Mouse (Mus musculus) urinary bladder, postnatal 0 days (tissue): ENCODE results near the gene Ift46. TPM values are rescaled to one million over a fixed set of nuclear protein-coding genes. Genes with fewer than 3 reads are reported as not detected.

Source experiments
- polyA plus RNA-seq: library from polyadenylated mRNA; unstranded; fragments of >200 nt; fragmentation: Nextera tagmentation; extraction: Ambion mirVana; gene quantifications from 2 replicates; pipeline ENCODE4 v1.2.1, GENCODE M21; 2015

Ift46 gene
- polyA plus RNA-seq = 52.6 and 52.9 TPM in 2 replicates

DNA sequence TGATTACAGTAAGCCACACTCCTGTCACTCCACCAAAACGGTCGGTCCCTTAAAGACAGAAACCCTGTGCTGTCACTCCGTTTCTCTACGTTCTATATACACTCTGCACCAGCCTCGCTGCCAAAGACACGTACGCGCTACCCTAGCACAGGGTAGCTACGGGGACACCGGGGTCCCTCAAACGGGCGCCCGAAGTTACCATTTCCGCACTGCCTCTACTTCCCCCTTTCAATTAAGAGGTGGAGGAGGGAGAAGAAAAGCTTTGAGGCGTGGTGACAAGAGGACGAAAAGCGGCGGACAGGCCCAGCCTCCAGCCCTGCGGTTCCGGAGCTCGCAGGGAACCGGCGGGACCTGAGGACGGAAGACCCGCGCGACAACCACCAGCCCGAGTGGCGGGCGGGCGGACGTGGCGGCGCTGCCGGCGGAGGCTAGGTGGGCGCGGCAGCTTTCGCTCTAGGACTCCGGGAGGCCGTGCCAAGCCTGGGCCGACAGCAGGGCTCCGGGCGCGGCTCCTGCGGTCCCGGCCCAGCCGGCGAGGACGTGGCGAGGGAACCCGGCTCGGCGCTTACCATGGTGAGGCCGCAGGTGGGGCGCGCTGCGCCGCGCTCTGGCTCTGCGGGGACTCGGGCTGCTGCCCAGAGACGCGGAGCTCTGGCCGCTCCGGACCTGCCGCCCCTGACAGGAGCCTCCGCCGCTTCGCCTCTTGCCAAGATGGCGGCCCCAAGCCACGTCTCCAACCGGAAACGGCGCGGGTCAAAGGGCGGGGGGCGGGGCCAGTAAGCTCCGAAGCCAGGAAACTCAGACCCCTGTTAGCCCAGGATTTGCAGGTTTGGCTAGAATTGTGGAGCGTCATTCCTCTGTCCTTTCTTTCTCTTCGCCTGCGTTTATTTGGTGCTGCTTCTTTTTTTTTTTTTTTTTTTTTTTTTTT is at the start of gene Ift46, which contains the start of gene Arcn1:
Gene Ift46, plus strand, starts transcription at position 808 of the 928 bp plus-strand sequence.
Gene Arcn1, minus strand, starts transcription at position 745 of the 928 bp plus-strand sequence.

DNA sequence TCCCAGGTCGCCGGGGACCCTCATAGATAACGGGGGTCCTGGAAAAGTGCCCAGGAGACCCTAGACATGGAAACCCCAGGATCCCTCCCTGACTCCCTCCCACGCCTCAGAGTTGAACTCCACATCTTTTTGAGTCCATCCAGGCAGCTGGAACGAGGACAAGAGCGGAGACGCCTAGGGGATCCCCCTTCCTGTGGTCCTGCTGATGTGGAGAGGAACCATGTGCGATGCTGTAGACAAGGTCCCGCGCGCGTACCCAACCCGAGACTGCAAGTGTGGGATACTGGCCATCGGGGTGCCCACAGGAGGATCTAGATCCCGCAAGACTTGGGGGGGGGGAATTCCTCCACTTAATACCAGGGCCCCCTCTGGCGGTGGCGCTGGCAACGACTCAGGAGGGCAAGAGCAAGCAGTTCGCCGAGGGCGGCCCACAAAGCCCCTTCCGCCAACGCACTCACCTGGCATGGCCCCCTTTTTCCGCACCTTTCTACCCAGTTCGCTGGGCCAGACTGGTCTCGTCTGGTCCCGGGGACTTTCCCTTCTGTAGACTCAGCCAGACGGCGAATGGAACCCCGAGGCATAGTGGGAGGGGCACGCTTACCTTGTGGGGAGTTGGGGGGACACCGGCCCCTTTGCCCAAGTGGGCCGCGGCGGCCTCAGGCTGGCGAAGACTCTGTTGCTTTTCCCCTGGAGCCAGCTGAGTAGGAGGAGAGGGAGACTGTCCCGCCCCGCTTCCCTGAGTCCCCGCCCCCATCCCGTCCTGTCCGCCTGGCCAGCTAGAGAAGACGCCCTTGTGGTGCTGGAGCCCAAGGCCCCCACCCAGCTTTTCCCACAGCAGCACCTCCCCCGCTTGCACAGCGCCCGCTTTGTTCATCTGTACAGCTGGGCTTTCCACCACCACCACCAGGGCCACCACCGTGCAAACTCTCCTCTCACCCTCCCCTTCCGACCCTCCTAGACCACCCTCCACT is 32.9 kb upstream of the Ift46 start, which contains the start of gene Phldb1:
Gene Phldb1, minus strand, starts transcription at position 675 of the 971 bp plus-strand sequence.

DNA sequence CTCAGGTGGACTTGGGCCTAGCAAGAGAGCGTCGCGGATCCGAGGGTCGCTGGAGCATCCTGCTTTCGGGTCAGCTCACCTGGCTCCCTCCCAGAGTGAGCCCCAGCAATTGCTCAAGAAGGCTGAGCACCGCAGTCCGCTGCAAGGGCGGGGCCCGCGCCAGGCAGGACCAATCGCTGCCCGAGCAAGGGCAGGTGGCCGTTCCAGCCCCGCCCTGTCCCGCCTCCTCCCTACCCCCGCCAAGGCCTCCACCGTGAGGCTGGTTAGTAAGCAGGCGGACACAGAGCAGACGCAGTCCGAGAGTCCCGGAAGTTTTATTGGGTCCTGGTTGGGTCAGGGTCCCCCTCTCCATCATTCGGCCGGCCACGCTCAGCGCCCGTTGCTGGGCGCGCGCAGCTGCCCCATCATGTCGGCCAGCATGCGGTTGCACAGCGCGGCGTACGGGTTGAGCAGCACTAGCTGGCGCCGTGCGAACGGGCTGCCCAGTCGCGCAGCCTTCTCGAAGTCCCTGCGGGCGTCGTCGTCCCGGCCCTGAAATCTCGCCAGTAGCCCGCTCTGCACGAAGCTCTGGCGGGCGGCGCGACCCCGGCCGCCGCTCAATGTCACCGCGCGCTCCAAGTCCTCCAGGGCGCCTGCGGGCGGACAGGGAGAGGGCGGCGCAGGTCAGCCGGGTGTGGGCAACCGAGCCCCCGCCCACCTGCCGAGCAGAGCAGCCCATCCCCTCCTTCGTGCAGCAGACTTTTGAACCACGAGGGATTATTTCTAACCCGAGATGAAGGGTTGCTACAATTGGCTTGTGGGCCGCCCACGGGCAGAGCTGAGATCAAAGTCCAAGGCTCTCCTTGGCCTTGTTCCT is 31.6 kb downstream of the Ift46 start, which contains the start of gene Tmem25:
Gene Tmem25, minus strand, starts transcription at position 206 of the 856 bp plus-strand sequence.

GRCm38 (mm10) chr9:44802808-44803450 is 35.2 kb downstream of the Ift46 start, which contains the start of gene Ttc36:
Ttc36 (minus strand) TSS chr9:44803072.

Other genes with a start within 250 kb of the Ift46 start
- 0.13 and 0.19 TPM in 2 replicates for gene Cxcr5, start 206.0 kb upstream of the Ift46 start, polyA plus RNA-seq
- 10.2 and 11.2 TPM in 2 replicates for gene Ddx6, start 163.0 kb upstream of the Ift46 start, polyA plus RNA-seq
- gene Treh, start 94.7 kb upstream of the Ift46 start, polyA plus RNA-seq = not detected in 2 replicates
- 22.6 and 23.0 TPM in 2 replicates for gene Phldb1, start 32.7 kb upstream of the Ift46 start, polyA plus RNA-seq
- gene Arcn1, start 63 bp upstream of the Ift46 start, polyA plus RNA-seq = 114 and 138 TPM in 2 replicates
- gene Tmem25, start 31.4 kb downstream of the Ift46 start, polyA plus RNA-seq = 0.83 and 1.4 TPM in 2 replicates
- gene Ttc36, start 35.2 kb downstream of the Ift46 start, polyA plus RNA-seq = 0.82 and 2.0 TPM in 2 replicates
- 5.4 and 6.0 TPM in 2 replicates for gene Kmt2a, start 113.4 kb downstream of the Ift46 start, polyA plus RNA-seq
- 960 and 1,026 TPM in 2 replicates for gene Atp5l, start 152.8 kb downstream of the Ift46 start, polyA plus RNA-seq
- gene Ube4a, start 197.7 kb downstream of the Ift46 start, polyA plus RNA-seq = 14.1 and 14.8 TPM in 2 replicates
- not detected in 2 replicates for gene Cd3g, start 212.5 kb downstream of the Ift46 start, polyA plus RNA-seq
- not detected in 2 replicates for gene Cd3d, start 213.9 kb downstream of the Ift46 start, polyA plus RNA-seq
- gene Cd3e, start 241.7 kb downstream of the Ift46 start, polyA plus RNA-seq = not detected in 2 replicates